Mouse (Mus musculus): ENCODE results near the gene Nfkb1. TPM values are rescaled to one million over a fixed set of nuclear protein-coding genes. Genes with fewer than 3 reads are reported as not detected.

The Nfkb1 gene
- polyA plus RNA-seq, 1 experiment from 2014 or later, result 53.4 TPM

DNA sequence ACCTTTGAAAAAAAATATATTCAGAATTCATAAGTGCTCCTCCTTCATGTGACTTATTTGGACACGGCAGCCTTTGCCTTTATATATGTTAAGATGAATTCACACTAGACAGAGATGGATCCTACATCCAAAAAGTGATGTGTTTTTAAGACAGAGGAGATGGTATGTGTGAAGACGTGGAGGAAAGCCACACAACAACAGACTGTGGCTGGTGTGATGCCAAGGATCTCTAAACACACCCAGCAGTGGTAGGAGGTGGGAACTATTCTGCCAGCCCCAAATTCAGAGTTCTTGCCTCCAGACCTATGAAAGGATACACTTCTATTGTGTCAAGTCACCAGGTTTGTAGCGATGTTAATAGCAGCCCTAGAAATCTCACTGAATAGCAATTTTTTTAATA, 24.3 kb downstream of the Nfkb1 start:
- Histone ChIP-seq H3K36me3 (ENCODE audit: inconsistent target) (peaks cover 68% of the 10 kb centered on the region), H3K4me3 (ENCODE audit: inconsistent target) (no peak overlapping the region), H3K27ac (no peak overlapping the region), H3K79me2 (ENCODE audit: inconsistent target) (peaks cover 40% of the 10 kb centered on the region)
- 97% methylated on average over 3 of the region's 3 CpGs for WGBS (ENCODE audit: missing documents)

DNA sequence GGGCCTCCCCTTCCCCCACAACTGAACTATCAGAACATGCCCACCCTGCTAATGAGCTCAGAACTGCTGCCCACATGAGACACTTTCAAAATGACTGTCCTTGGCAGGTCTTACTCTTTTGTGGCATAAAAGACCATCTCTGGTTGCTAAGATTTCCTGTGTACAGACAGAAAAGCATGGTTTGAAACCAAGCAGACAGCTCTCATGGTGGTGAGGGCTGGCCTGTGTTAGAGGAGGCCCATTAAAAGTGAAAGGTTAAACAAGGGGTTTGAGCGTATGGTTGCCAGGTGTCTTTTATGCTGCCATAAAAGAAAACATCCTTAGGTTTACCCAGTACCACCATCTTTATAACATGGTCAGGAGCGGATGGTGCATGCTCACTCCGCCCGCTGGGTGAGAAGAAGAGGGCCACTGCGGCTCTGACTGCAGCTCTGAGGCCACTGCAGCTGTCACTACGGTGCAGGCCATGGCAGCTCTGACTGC, 25.5 kb downstream of the Nfkb1 start:
- peaks cover 28% of the 10 kb centered on the region for H3K79me2 ChIP-seq (ENCODE audit: inconsistent target)
- whole genome bisulfite sequencing (ENCODE audit: missing documents), result 93% methylated on average over 6 of the region's 6 CpGs
- H3K27ac ChIP-seq, result no peak overlapping the region
- H3K36me3 ChIP-seq (ENCODE audit: inconsistent target), result peaks cover 74% of the 10 kb centered on the region
- no peak overlapping the region for H3K4me3 ChIP-seq (ENCODE audit: inconsistent target)

DNA sequence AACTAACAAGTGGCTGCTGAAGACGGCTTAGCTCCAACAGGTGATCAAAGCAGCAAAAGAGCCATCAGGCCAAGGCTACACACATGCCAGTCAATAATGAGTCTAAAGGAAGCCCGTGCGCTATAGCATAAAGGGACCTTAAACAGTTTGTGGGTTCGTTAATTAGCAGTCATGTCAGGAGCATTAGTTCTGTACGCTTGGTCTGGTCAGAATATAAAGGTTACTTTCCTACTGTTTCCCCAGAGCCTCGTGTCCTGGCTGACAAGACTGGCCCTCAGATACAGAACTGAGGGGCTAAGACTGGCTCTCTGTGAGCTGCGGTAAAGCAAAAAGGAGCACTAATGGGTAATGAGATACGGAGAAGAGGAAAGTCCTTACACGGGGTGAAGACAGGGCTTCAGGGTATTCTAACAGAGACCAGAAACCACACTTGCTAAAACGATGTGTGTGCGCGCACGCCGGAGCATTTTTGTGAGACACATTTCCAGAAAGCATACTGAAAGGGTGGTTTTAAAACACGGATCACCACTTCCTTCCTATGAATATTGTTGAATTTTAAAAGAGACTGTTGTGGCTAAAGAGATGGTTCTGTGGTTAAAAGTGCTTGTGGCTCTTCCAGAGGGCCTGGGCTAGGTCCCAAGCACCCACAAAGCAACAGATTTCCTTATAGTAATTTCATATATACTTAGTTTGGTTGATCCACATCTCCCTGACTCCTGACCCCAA, 29.0 kb downstream of the Nfkb1 start:
- Histone ChIP-seq H3K27ac (no peak overlapping the region), H3K79me2 (ENCODE audit: inconsistent target) (no peaks in the 10 kb centered on the region; the same call in 1 of the 2 replicates), H3K36me3 (ENCODE audit: inconsistent target) (peaks cover 65% of the 10 kb centered on the region), H3K4me3 (ENCODE audit: inconsistent target) (no peak overlapping the region)
- WGBS (ENCODE audit: missing documents), result 63% methylated on average over 15 of the region's 15 CpGs

DNA sequence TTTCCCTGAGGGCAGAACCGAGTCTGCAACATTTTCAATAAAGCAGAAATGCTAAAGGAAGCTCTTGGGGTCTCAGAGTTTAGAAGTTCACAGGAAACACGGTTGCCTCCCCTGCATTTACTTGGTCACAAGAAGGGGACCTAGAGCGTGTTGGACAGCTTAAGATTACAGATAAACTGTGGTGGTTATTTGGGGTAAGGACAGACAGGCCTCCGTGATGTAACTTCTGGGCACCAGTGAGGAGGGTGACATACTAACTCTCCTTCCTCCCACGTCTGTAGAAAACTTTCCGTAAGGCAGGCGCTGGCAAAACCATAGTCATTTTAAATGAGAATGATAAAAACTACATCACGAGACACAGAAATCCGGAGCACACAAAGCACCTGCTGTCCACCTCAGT, 29.6 kb downstream of the Nfkb1 start:
- H3K36me3 ChIP-seq (ENCODE audit: inconsistent target), result peaks cover 65% of the 10 kb centered on the region

DNA sequence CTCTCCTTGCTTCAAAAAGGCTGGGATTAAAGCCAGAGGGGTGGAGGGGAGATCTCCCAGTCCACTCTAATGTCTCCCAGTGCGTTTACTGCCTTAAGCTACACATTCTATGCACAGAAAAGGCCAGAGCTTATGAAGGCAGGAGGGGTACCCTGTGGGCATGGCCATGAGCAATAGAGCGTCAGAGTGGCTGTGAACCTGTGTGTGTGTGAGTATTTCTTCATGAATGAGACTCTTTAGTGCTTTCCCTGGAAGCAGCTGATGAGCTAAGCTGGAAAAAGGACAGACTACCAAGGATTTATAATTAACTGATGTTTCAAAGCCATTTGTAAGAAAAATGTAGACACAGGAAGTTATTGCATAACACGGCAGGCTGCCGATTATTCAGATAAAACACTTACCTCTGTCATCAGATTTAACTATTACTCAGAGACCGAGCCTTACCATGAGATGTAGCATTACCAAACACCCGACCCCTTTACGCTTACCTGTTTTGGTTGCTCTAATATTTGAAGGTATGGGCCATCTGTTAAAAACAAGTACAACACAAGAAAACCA, 32.7 kb downstream of the Nfkb1 start:
- Histone ChIP-seq H3K4me3 (ENCODE audit: inconsistent target) (no peak overlapping the region), H3K27ac (no peak overlapping the region), H3K36me3 (ENCODE audit: inconsistent target) (peaks cover 65% of the 10 kb centered on the region), H3K79me2 (ENCODE audit: inconsistent target) (no peaks in the 10 kb centered on the region; the same call in 1 of the 2 replicates)
- 52% methylated on average over 7 of the region's 7 CpGs for WGBS (ENCODE audit: missing documents)

More for the DNA sequence above, 29.6 kb downstream of the Nfkb1 start:
- WGBS (ENCODE audit: missing documents), result 90% methylated on average over 9 of the region's 9 CpGs
- H3K27ac ChIP-seq, result no peak overlapping the region
- no peak overlapping the region for H3K4me3 ChIP-seq (ENCODE audit: inconsistent target)
- no peaks in the 10 kb centered on the region; the same call in 1 of the 2 replicates for H3K79me2 ChIP-seq (ENCODE audit: inconsistent target)

DNA sequence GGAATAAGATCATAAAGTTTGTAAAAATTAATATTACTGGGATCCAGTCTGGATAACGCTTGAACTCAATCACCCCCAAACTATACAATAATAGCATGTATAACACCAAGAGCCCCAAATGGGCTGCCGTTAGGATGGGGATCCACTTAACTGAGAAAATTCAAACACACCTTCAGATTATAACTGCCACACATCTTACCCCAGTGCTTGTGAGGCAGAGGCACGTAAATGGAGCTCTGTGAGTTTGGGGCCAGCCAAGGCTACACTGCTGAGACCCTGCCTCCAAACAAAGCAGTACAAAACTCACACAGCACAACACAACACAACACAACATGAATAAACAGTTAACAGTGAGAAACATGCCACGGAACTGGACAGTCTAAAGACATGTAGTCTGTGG, 35.2 kb downstream of the Nfkb1 start:
- Histone ChIP-seq H3K36me3 (ENCODE audit: inconsistent target) (peaks cover 68% of the 10 kb centered on the region), H3K4me3 (ENCODE audit: inconsistent target) (no peak overlapping the region)
- 100% methylated on average over 4 of the region's 4 CpGs for WGBS (ENCODE audit: missing documents)

DNA sequence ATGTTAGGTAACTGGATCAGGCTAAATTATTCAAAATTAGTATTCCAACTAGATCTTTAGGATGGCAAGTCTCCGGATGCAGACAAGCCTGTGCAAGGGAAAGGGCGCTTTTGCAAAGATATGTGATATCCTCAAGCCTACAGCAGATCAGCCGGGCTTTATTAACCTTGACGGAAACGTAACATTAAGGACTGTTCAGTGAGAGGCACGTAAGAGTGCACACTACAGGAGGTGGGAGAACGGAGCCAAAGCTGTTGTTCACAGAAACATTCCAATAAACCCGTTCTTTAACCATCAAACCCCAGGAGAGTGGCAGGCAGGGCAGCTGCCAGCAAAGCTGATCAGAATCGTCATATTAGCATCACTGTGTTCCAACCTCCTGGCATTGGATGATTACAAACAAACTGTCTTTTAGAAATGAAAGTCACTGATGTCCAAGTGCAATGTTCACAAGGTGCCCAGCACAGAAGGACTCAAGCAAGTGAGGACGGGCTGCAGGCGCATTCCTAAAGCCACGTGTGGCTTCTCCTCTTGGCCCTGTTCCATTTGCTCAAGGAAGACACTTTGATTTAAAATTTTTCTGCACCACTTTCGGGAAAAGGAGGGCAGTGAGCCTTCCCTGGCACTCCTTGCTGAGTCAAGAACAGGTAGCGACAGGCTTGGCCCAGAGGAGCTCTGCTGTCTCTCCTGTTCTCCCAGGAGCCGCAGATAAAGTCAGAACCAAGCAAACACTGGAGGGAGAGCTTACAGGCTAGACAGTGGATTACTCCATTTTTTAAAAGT, 40.4 kb downstream of the Nfkb1 start:
- WGBS (ENCODE audit: missing documents), result 98% methylated on average over 15 of the region's 15 CpGs
- Histone ChIP-seq H3K79me2 (ENCODE audit: inconsistent target) (no peaks in the 10 kb centered on the region), H3K27ac (no peak overlapping the region), H3K4me3 (ENCODE audit: inconsistent target) (no peak overlapping the region), H3K36me3 (ENCODE audit: inconsistent target) (peaks cover 98% of the 10 kb centered on the region)

More for the DNA sequence above, 35.2 kb downstream of the Nfkb1 start:
- Histone ChIP-seq H3K27ac (no peak overlapping the region), H3K79me2 (ENCODE audit: inconsistent target) (no peaks in the 10 kb centered on the region; the same call in 1 of the 2 replicates)

DNA sequence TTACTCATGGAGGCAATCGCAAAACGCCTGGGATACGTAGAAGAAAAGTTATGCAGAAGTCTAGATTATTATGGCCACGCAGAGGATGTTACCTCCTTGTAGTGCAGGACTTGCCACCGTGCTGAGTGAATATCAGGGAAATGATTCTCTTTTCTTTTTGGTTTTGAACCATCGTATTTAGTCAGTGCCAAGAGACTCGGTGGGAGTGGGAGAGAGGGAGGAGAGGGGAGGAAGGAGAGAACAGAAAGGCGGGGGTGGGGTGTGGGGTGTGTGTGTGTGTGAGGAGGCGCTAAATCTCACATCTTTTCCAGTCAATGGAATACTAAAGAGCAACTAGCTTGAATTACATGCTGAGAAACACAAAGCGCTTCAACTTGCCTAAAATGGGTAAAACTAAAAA, 41.5 kb downstream of the Nfkb1 start:
- 95% methylated on average over 7 of the region's 10 CpGs for WGBS (ENCODE audit: missing documents)
- Histone ChIP-seq H3K4me3 (ENCODE audit: inconsistent target) (no peak overlapping the region), H3K27ac (no peak overlapping the region), H3K79me2 (ENCODE audit: inconsistent target) (no peaks in the 10 kb centered on the region), H3K36me3 (ENCODE audit: inconsistent target) (peaks cover 95% of the 10 kb centered on the region)

DNA sequence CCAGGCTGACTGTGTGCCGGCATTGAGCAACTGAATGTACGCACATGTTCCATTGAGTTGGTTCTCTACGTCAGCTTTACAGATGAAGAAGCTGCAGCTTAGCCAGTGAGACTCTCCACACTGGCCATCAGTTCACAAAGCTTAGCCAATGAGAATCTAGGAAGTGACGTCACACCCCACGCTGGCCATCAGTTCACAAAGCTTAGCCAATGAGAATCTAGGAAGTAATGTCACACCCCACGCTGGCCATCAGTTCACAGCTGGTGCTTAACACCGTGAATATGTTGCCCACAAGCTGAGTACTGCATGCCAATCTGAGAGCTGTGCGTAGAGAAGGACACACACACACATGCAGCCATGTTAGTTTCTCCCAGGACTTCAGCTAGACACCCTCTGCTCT, 42.8 kb downstream of the Nfkb1 start:
- H3K36me3 ChIP-seq (ENCODE audit: inconsistent target), result peaks cover 91% of the 10 kb centered on the region
- no peak overlapping the region for H3K4me3 ChIP-seq (ENCODE audit: inconsistent target)
- no peak overlapping the region for H3K27ac ChIP-seq
- H3K79me2 ChIP-seq (ENCODE audit: inconsistent target), result no peaks in the 10 kb centered on the region
- WGBS (ENCODE audit: missing documents), result 97% methylated on average over 8 of the region's 8 CpGs

DNA sequence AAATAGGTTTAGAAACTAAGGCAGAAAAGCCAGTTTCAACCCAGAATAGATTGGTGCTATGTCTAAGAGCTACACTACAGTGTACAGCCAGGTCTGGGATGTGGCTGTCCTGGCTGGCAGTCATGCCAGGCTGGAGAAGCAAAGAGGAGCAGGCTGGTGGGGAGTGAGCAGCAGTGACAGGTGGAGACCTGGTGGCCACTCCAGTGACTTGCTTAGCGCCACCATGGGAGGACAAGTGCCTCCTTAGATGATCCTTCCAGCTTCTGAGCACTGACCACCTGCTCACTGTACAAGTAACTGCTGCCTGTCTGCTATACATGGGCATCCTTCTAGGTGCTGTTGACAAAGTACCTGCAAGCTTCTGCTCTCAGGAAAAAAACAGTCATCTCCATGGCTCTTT, 44.7 kb downstream of the Nfkb1 start:
- Histone ChIP-seq H3K79me2 (ENCODE audit: inconsistent target) (no peaks in the 10 kb centered on the region), H3K36me3 (ENCODE audit: inconsistent target) (peaks cover 86% of the 10 kb centered on the region), H3K4me3 (ENCODE audit: inconsistent target) (no peak overlapping the region), H3K27ac (no peak overlapping the region)
- 88% methylated on average over 1 of the region's 1 CpGs for WGBS (ENCODE audit: missing documents)

DNA sequence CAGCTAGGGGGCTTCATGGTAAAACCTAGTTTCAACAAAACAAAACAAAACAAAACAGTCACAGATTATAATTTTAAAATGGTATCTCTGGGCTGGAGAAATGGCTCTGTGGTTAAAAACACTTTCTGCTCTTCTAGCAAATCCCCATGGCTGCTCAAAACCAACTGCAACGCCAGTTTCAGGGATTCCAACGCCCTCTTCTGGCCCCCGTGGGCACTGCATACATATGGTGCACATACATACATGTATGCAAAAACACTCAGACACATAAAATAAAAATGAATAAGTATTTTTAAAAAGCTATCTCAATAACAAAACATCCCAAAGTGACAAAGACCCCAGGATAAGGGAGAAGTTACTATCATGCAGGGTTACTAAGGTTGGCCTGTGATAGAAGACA, 46.4 kb downstream of the Nfkb1 start:
- Histone ChIP-seq H3K79me2 (ENCODE audit: inconsistent target) (no peaks in the 10 kb centered on the region), H3K27ac (no peak overlapping the region), H3K36me3 (ENCODE audit: inconsistent target) (peaks cover 87% of the 10 kb centered on the region), H3K4me3 (ENCODE audit: inconsistent target) (no peak overlapping the region)
- 94% methylated on average over 3 of the region's 3 CpGs for WGBS (ENCODE audit: missing documents)

DNA sequence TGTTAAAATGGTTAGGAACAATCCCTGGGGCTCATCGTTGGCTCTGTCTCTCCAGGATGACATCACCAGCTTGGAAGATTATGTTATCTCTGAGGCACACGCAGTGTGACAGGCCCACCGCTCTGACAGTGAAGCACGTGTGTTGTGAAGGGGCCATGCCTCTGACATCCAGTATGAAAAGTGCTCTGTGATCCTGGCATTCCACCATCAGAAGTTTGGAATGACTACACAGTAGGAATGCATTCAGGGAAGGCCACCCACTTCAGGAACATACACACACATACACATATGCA, 49.8 kb downstream of the Nfkb1 start:
- 94% methylated on average over 4 of the region's 4 CpGs for WGBS (ENCODE audit: missing documents)
- H3K4me3 ChIP-seq (ENCODE audit: inconsistent target), result no peak overlapping the region
- no peaks in the 10 kb centered on the region for H3K79me2 ChIP-seq (ENCODE audit: inconsistent target)
- peaks cover 63% of the 10 kb centered on the region; the same call in 1 of the 2 replicates for H3K36me3 ChIP-seq (ENCODE audit: inconsistent target)
- H3K27ac ChIP-seq, result no peak overlapping the region

DNA sequence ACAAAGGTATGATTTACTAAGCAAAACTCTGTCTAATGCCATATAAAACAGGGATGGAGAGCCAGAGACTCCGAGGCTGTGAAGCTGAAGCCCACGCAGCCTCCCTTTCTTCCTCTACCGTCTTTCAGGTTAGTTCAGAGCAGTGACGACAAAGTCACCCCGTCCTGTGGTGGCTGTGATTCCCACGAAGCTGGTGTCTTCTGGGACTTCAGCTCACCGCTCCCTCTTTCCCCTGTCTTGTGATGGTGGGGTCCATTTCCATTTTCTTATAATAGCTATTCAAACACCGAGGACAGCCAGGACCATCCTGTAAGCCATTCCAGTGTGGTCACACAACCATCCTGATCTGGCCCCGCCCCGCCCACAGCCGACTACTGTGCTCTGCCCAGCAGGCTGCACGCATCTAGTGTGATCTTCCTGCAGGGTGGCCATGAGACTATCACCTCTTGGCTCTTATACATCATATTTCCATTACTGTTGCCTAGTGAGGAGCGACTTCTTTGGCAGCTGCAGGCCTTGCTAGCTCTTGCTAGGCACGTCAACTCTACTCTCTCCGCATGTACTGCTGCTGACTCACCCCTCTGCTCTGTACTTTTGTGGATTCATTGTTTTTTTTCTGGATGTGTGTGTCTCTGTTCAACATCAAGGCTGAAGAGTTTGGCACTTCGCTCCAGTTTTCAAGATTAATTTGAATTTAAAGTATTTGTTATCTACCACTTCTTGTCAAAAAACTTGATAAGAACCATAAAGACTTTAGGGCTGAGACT, 50.3 kb downstream of the Nfkb1 start:
- Histone ChIP-seq H3K27ac (no peak overlapping the region), H3K79me2 (ENCODE audit: inconsistent target) (no peaks in the 10 kb centered on the region), H3K4me3 (ENCODE audit: inconsistent target) (no peak overlapping the region), H3K36me3 (ENCODE audit: inconsistent target) (peaks cover 58% of the 10 kb centered on the region; the same call in 1 of the 2 replicates)
- 96% methylated on average over 16 of the region's 16 CpGs for WGBS (ENCODE audit: missing documents)

DNA sequence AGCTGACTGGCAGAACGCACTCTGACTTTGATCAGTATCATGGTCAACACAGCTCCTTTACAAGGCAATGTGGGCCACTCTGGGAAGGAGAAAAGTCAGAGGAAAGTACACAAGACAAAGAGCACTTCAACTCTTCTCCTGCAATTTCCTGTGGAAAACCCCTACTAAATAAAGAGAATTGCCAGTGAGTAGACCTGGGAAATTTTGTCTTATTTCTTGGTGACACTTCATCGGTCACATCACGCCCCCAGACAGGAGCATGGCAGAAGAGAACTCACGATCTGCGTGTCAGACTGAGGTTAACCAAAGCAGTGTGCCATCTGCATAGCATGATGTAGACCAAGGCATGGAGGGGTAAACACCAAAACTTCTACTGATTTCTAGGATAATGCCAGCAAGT, 51.1 kb downstream of the Nfkb1 start:
- Histone ChIP-seq H3K79me2 (ENCODE audit: inconsistent target) (no peaks in the 10 kb centered on the region), H3K4me3 (ENCODE audit: inconsistent target) (no peak overlapping the region), H3K27ac (no peak overlapping the region), H3K36me3 (ENCODE audit: inconsistent target) (peaks cover 52% of the 10 kb centered on the region; the same call in 1 of the 2 replicates)
- 90% methylated on average over 5 of the region's 5 CpGs for WGBS (ENCODE audit: missing documents)
